9 mouse cellular contexts compared by ENCODE assay signal in genomic region chr5:29434872-29435358, GRCm38 (mm10). TPM values are rescaled to one million over a fixed set of nuclear protein-coding genes. Genes with fewer than 3 reads are reported as not detected.
DNase-seq lines count a peak whose midpoint lies in the region; ATAC-seq and TF ChIP-seq lines count a peak whose summit lies in the region.
"Had no signal": no experiment of that assay in that cellular context is flagged by ENCODE, and none has a peak within 500 bp of the region (broad histone marks: within the 10 kb centered on the region; RNA-seq: fewer than 3 reads in every experiment).

No protein-coding gene starts in this region.

- under 1% methylated on average over 46 of the region's 48 CpGs for WGBS in kidney, postnatal 0 days
- WGBS in lung, postnatal 0 days: under 1% methylated on average over 48 of the region's 48 CpGs

- in situ Hi-C loops in ES-E14 (cut with MboI; ENCODE audit: low sequenced_read_pairs in 2 of 2, unreplicated experiment in 2 of 2): no loop called here

- peaks cover 19% of the 10 kb centered on the region for H3K36me3 ChIP-seq in ES-E14 (ENCODE audit: control insufficient read depth, insufficient read depth, low read length, poor library complexity, severe bottlenecking)
- peaks cover 28% of the 10 kb centered on the region for H3K36me3 ChIP-seq in kidney, postnatal 0 days (ENCODE audit: insufficient read depth, low read length)
- H3K36me3 ChIP-seq in lung, postnatal 0 days (ENCODE audit: insufficient read depth, low read length): peaks cover 12% of the 10 kb centered on the region

- intact Hi-C loops in heart, postnatal 25 days (cut with DNase I): loop anchor here (2.0 to 5.0 kb wide), 2 partner anchors 54 to 132 kb away; partner anchors contain the start of gene Ube3c

- peak; percentile 93 for DNase-seq in heart, adult 11 months
- no peak for DNase-seq in heart, postnatal 25 days (ENCODE audit: low spot score)
- no peak for DNase-seq in ES-E14 (ENCODE audit: low read depth, low spot score)
- peak; percentile 43 for DNase-seq in embryo, embryonic 11 days
- peak; percentile 5 for DNase-seq in heart, adult 8-10 months (ENCODE audit: low spot score)
- DNase-seq in kidney, postnatal 0 days (ENCODE audit: low spot score): peak; percentile 17
- DNase-seq in lung, postnatal 0 days (ENCODE audit: low spot score): peak; percentile 55
- peak; percentile 9 for DNase-seq in ovary, postnatal 10 days (ENCODE audit: low spot score)

- H3K4me3 ChIP-seq in ES-E14 (ENCODE audit: insufficient read depth in 1 of 2, low read depth in 1 of 2, low read length in 2 of 2, poor library complexity in 1 of 2, severe bottlenecking in 1 of 2): peak overlapping the region; percentile 82 to 91
- peak overlapping the region; percentile 89 for H3K4me3 ChIP-seq in kidney, postnatal 0 days (replicated peaks; ENCODE audit: low read depth, low read length)
- H3K4me3 ChIP-seq in lung, postnatal 0 days (ENCODE audit: low read depth, low read length): peak overlapping the region; percentile 85

- no peak overlapping the region; the same call in 1 of the 2 replicates for H3K27ac ChIP-seq in ES-E14 (ENCODE audit: insufficient read depth, low read depth, low read length, poor library complexity, severe bottlenecking)
- H3K27ac ChIP-seq in kidney, postnatal 0 days: peak overlapping the region; percentile 85
- peak overlapping the region; percentile 89 for H3K27ac ChIP-seq in lung, postnatal 0 days (ENCODE audit: low read length)

- H3K4me2 ChIP-seq in kidney, postnatal 0 days (ENCODE audit: low read length): peak overlapping the region; percentile 75
- H3K4me2 ChIP-seq in lung, postnatal 0 days (replicated peaks; ENCODE audit: low read depth, low read length): peak overlapping the region; percentile 87

- peak overlapping the region; percentile 92 for H3K9ac ChIP-seq in ES-E14 (ENCODE audit: insufficient read depth, low read depth, low read length, poor library complexity, severe bottlenecking)
- H3K9ac ChIP-seq in kidney, postnatal 0 days (ENCODE audit: low read depth, low read length): peak overlapping the region; percentile 80
- peak overlapping the region; percentile 74 for H3K9ac ChIP-seq in lung, postnatal 0 days (replicated peaks; ENCODE audit: low read depth)

- H3K4me1 ChIP-seq in ES-E14 (ENCODE audit: control insufficient read depth in 2 of 2, insufficient read depth in 2 of 2, low read length in 2 of 2, poor library complexity in 1 of 2): peaks cover 0 to 6% of the 10 kb centered on the region in 2 experiments; a peak in 1 of 4 replicates
- H3K4me1 ChIP-seq in kidney, postnatal 0 days (replicated peaks; ENCODE audit: insufficient read depth, low read length): peaks cover 17% of the 10 kb centered on the region
- H3K4me1 ChIP-seq in lung, postnatal 0 days (ENCODE audit: insufficient read depth, low read depth, low read length): peaks cover 13% of the 10 kb centered on the region

- H3K9me3 ChIP-seq in ES-E14 (ENCODE audit: control insufficient read depth, insufficient read depth, low read depth, low read length): no peaks in the 10 kb centered on the region
- H3K9me3 ChIP-seq in kidney, postnatal 0 days (replicated peaks; ENCODE audit: low read length): no peaks in the 10 kb centered on the region
- H3K9me3 ChIP-seq in lung, postnatal 0 days (ENCODE audit: low read length): no peaks in the 10 kb centered on the region

- peak; percentile 73 for ATAC-seq in kidney, postnatal 0 days (replicated peaks; ENCODE audit: low FRiP score, low read depth)
- ATAC-seq in lung, postnatal 0 days: peak; percentile 63

- no peaks in the 10 kb centered on the region for H3K27me3 ChIP-seq in kidney, postnatal 0 days (ENCODE audit: insufficient read depth, low read length)
- H3K27me3 ChIP-seq in lung, postnatal 0 days (replicated peaks; ENCODE audit: insufficient read depth, low read length): no peaks in the 10 kb centered on the region

- TF ChIP-seq CTCF in kidney, postnatal 0 days (IDR thresholded peaks at IDR 0.05; ENCODE audit: low read depth): no peak
- TF ChIP-seq CTCF in lung, postnatal 0 days (IDR thresholded peaks at IDR 0.05): no peak

- no peak for TF ChIP-seq EP300 in lung, postnatal 0 days (IDR thresholded peaks at IDR 0.05)

TF ChIP-seq in ES-E14, 5 proteins besides CTCF, POLR2A, EP300 and RAD21:
- TF ChIP-seq HCFC1 (IDR thresholded peaks at IDR 0.05; ENCODE audit: borderline replicate concordance, insufficient read depth, low read length) (no peak), ZC3H11A (IDR thresholded peaks at IDR 0.05; ENCODE audit: borderline replicate concordance, low read depth, low read length) (no peak), MAFK (IDR thresholded peaks at IDR 0.05; ENCODE audit: insufficient read depth, low read depth, low read length) (no peak), ZNF384 (IDR thresholded peaks at IDR 0.05; ENCODE audit: low read depth, low read length) (no peak), CHD2 (IDR thresholded peaks at IDR 0.05; ENCODE audit: low read depth, low read length) (no peak)

RNA-seq across cellular contexts. Expression of gene Nom1, which starts 0.5 kb away (rescaled TPM):
- total RNA-seq in heart, postnatal 25 days (2021): 10 to 100 TPM; 11.9 to 12.7 TPM
- 30.1 and 33.0 TPM in 2 replicates for total RNA-seq in ES-E14 (2012; rRNA removed)
- 10 to 100 TPM; 13.4 to 20.9 (median 16.2) TPM for total RNA-seq in heart, adult 8-10 months (2022)
- 19.6 and 20.0 TPM in 2 replicates for polyA plus RNA-seq in kidney, postnatal 0 days (2015; fragmentation: Nextera tagmentation; extraction: Ambion mirVana)
- polyA plus RNA-seq in lung, postnatal 0 days (2015; fragmentation: Nextera tagmentation; extraction: Ambion mirVana): 16.3 and 17.6 TPM in 2 replicates

RNA-seq across cellular contexts. Expression of gene Mnx1, which starts 43.4 kb away (rescaled TPM):
- total RNA-seq in heart, postnatal 25 days (2021): not detected
- total RNA-seq in ES-E14 (2012; rRNA removed): 0.13 TPM in 1 of 2 replicates, not detected in the other
- total RNA-seq in heart, adult 8-10 months (2022): not detected
- polyA plus RNA-seq in kidney, postnatal 0 days (2015; fragmentation: Nextera tagmentation; extraction: Ambion mirVana): not detected in 2 replicates
- polyA plus RNA-seq in lung, postnatal 0 days (2015; fragmentation: Nextera tagmentation; extraction: Ambion mirVana): not detected in 2 replicates
- total RNA-seq: layer of hippocampus, adult 18-20 months had no signal

RNA-seq across cellular contexts. Expression of gene Lmbr1, which starts 56.7 kb away (rescaled TPM):
- 10 to 100 TPM; 12.3 to 13.9 TPM for total RNA-seq in heart, postnatal 25 days (2021)
- 7.4 and 9.6 TPM in 2 replicates for total RNA-seq in ES-E14 (2012; rRNA removed)
- 10 to 100 TPM; 10.7 to 18.2 (median 12.4) TPM for total RNA-seq in heart, adult 8-10 months (2022)
- 13.6 and 15.5 TPM in 2 replicates for polyA plus RNA-seq in kidney, postnatal 0 days (2015; fragmentation: Nextera tagmentation; extraction: Ambion mirVana)
- polyA plus RNA-seq in lung, postnatal 0 days (2015; fragmentation: Nextera tagmentation; extraction: Ambion mirVana): 14.0 and 16.1 TPM in 2 replicates

Comparison
In these comparisons a context has a peak if more than half of its experiments do, and no peak if none do; other contexts are left out.
1. DNase-seq: peak in heart, adult 11 months (single experiment), embryo, embryonic 11 days (single experiment), heart, adult 8-10 months (single experiment), kidney, postnatal 0 days (single experiment), lung, postnatal 0 days (single experiment) and ovary, postnatal 10 days (single experiment); none in heart, postnatal 25 days (single experiment) and ES-E14 (single experiment).
2. Peak in every context shown above with its lines, with median percentiles within 50 percentile points of each other: H3K4me3 ChIP-seq and H3K9ac ChIP-seq.